Mouse (Mus musculus): Measurements from ENCODE around the gene Gm17364. TPM values are rescaled to one million over a fixed set of nuclear protein-coding genes. Genes with fewer than 3 reads are reported as not detected.
"Not testable (repeated sequence)": the region's sequence is repeated elsewhere in the genome, so short reads cannot be mapped to it uniquely, and the experiment has no call there.

Gm17364 gene
- total and polyA plus RNA-seq, 3 experiments = not detected

DNA sequence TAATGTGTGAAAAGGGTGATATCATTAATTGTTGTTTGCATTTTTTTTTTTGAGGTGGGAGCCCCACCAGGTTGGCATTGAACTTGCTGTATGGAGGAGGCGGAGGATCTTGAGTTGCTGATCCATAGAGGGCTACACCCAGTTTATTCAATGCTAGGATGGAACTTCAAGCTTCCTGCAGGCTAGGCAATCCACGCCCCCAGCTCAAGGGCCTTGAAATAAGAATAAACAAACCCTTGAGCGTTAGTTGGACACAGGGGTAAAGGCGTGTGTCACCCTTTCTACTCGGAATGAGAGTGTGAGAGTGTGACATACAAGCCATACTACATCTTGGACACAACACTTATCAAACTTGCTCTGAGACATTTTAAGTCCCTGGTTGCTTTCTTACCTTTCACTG lies 22.1 kb downstream of the Gm17364 start:
- peaks cover 0 to 8% of the 10 kb centered on the region in 2 experiments; a peak in 1 of 4 replicates for H3K4me1 ChIP-seq (ENCODE audit: control insufficient read depth in 1 of 2, insufficient read depth in 2 of 2, low read length in 2 of 2)
- no peak for TF ChIP-seq KAT2A (conservative IDR thresholded peaks at IDR 0.05; ENCODE audit: low read depth, low read length)
- TF ChIP-seq ELF1 (IDR thresholded peaks at IDR 0.05; ENCODE audit: low read depth, low read length) = no peak

DNA sequence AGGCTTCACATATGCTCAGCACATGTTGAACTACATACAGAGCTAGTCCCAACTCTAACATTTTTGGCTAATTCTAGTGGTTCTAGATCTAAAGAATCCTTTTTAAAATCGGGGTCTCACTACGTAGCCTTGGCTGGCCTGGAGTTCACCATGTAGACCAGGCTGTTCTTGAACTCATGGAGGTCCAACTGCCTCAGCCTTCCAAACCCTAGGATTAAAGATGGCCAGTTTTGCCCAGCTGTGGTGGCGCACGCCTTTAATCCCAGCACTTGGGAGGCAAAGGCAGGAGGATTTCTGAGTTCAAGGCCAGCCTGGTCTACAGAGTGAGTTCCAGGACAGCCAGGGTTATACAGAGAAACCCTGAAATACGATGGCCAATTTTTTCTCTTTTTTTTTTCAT lies 22.5 kb downstream of the Gm17364 start:
- H3K4me1 ChIP-seq (ENCODE audit: control insufficient read depth in 1 of 2, insufficient read depth in 2 of 2, low read length in 2 of 2); H3K27ac ChIP-seq (ENCODE audit: control insufficient read depth, low read depth, low read length); H3K9ac ChIP-seq (ENCODE audit: control insufficient read depth, low read depth, low read length, poor library complexity, severe bottlenecking); H3K36me3 ChIP-seq (ENCODE audit: control insufficient read depth in 1 of 2, insufficient read depth in 2 of 2, low read length in 2 of 2); H3K27me3 ChIP-seq (ENCODE audit: control insufficient read depth in 1 of 2, insufficient read depth in 2 of 2, low read length in 2 of 2); H3K9me3 ChIP-seq (replicated peaks; ENCODE audit: insufficient read depth, low read length): not testable (repeated sequence)
- peak; percentile 81 for TF ChIP-seq TBP (IDR thresholded peaks at IDR 0.05; ENCODE audit: low read depth, low read length)
- peak overlapping the region in 1 of 2 experiments; percentile 99; a peak in 2 of 4 replicates for H3K4me3 ChIP-seq (ENCODE audit: control insufficient read depth in 1 of 2, insufficient read depth in 1 of 2, low read depth in 2 of 2, low read length in 2 of 2)
- peak; percentile 20 for DNase-seq (ENCODE audit: low read depth, low spot score)
- peaks cover 16% of the 10 kb centered on the region for H3K79me2 ChIP-seq (ENCODE audit: control insufficient read depth, insufficient read depth, low read length, poor library complexity)

More for the DNA sequence above, 22.1 kb downstream of the Gm17364 start:
- no peak overlapping the region for H3K4me3 ChIP-seq (ENCODE audit: control insufficient read depth in 1 of 2, insufficient read depth in 1 of 2, low read depth in 2 of 2, low read length in 2 of 2)
- no peaks in the 10 kb centered on the region for H3K9me3 ChIP-seq (replicated peaks; ENCODE audit: insufficient read depth, low read length)
- H3K36me3 ChIP-seq (ENCODE audit: control insufficient read depth in 1 of 2, insufficient read depth in 2 of 2, low read length in 2 of 2) = peaks cover 0 to 8% of the 10 kb centered on the region in 2 experiments
- peak; percentile 14 for DNase-seq (ENCODE audit: low read depth, low spot score)
- H3K79me2 ChIP-seq (ENCODE audit: control insufficient read depth, insufficient read depth, low read length, poor library complexity) = peaks cover 16% of the 10 kb centered on the region
- H3K27ac ChIP-seq (ENCODE audit: control insufficient read depth, low read depth, low read length) = no peak overlapping the region
- no peak overlapping the region for H3K9ac ChIP-seq (ENCODE audit: control insufficient read depth, low read depth, low read length, poor library complexity, severe bottlenecking)
- no peaks in the 10 kb centered on the region for H3K27me3 ChIP-seq (ENCODE audit: control insufficient read depth in 1 of 2, insufficient read depth in 2 of 2, low read length in 2 of 2)

DNA sequence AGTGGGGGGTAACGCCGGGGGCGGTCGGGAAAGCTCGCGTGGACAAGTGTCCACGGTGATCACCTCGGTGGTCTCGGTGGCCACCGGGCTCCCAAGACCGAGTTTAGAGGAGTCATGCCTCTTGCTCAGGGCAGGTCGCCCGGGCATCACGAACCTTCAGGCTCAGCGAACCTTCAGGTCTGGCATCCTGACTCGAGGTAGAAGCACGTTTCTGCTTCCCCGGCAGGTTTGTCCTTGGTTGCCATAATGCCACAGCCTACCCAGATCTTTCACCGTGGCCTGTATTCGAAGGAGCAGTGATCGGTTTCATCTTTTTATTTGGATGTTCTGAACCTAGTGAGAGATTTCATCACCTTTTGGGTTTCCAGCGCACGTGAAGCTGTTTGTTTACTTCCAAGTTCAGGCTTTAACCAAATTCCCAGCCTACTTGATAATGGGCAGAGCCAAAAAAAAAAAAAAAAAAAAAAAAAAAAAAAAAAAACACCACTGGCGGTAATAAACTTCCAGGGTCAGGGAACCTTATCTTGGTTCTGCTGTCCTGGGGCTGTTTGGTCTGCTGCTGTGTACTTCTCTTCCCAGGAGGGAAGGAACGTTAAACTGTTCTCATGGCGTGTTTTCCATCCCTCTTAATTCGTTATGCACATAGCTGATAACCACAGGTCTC lies 23.3 kb downstream of the Gm17364 start:
- peak overlapping the region; percentile 93 to 99 for H3K4me3 ChIP-seq (ENCODE audit: control insufficient read depth in 1 of 2, insufficient read depth in 1 of 2, low read depth in 2 of 2, low read length in 2 of 2)
- H3K9me3 ChIP-seq (replicated peaks; ENCODE audit: insufficient read depth, low read length) = no peaks in the 10 kb centered on the region
- peak overlapping the region; percentile 66 for H3K27ac ChIP-seq (ENCODE audit: control insufficient read depth, low read depth, low read length)
- H3K36me3 ChIP-seq (ENCODE audit: control insufficient read depth in 1 of 2, insufficient read depth in 2 of 2, low read length in 2 of 2) = peaks cover 0 to 7% of the 10 kb centered on the region in 2 experiments
- peak overlapping the region; percentile 89 for H3K9ac ChIP-seq (ENCODE audit: control insufficient read depth, low read depth, low read length, poor library complexity, severe bottlenecking)
- H3K27me3 ChIP-seq (ENCODE audit: control insufficient read depth in 1 of 2, insufficient read depth in 2 of 2, low read length in 2 of 2) = no peaks in the 10 kb centered on the region
- peaks cover 15% of the 10 kb centered on the region for H3K79me2 ChIP-seq (ENCODE audit: control insufficient read depth, insufficient read depth, low read length, poor library complexity)
- DNase-seq (ENCODE audit: low read depth, low spot score) = peak; percentile 61
- peaks cover 0 to 8% of the 10 kb centered on the region in 2 experiments; a peak in 1 of 4 replicates for H3K4me1 ChIP-seq (ENCODE audit: control insufficient read depth in 1 of 2, insufficient read depth in 2 of 2, low read length in 2 of 2)
- TF ChIP-seq BHLHE40 (IDR thresholded peaks at IDR 0.05; ENCODE audit: borderline replicate concordance, low read depth, low read length) (peak; percentile 29; the same call in 1 of the 2 replicates), SIN3A (IDR thresholded peaks at IDR 0.05; ENCODE audit: low read length) (peak; percentile 59; the same call in 1 of the 2 replicates), MYC (IDR thresholded peaks at IDR 0.05; ENCODE audit: low read depth, low read length) (no peak), MXI1 (IDR thresholded peaks at IDR 0.05; ENCODE audit: low read depth, low read length) (peak; percentile 80; the same call in 1 of the 2 replicates), RCOR1 (IDR thresholded peaks at IDR 0.05; ENCODE audit: low read depth, low read length) (no peak), ELF1 (IDR thresholded peaks at IDR 0.05; ENCODE audit: low read depth, low read length) (no peak), TBP (IDR thresholded peaks at IDR 0.05; ENCODE audit: low read depth, low read length) (no peak), ZNF384 (IDR thresholded peaks at IDR 0.05; ENCODE audit: low read depth, low read length) (peak; percentile 95), ZC3H11A (IDR thresholded peaks at IDR 0.05; ENCODE audit: low read depth, low read length) (no peak), EP300 (IDR thresholded peaks at IDR 0.05; ENCODE audit: low read depth in 1 of 2, low read length in 2 of 2) (peak in 1 of 2 experiments; percentile 61; a peak in 2 of 4 replicates), HCFC1 (IDR thresholded peaks at IDR 0.05; ENCODE audit: low read depth, low read length) (no peak), GATA1 (IDR thresholded peaks at IDR 0.05; ENCODE audit: low read depth, low read length) (no peak), USF1 (IDR thresholded peaks at IDR 0.05; ENCODE audit: low read depth, low read length) (no peak), ZMIZ1 (IDR thresholded peaks at IDR 0.05; ENCODE audit: low read depth, low read length) (no peak), ZKSCAN1 (IDR thresholded peaks at IDR 0.05; ENCODE audit: low read depth, low read length) (no peak), CHD2 (IDR thresholded peaks at IDR 0.05; ENCODE audit: low read length) (no peak), USF2 (IDR thresholded peaks at IDR 0.05; ENCODE audit: borderline replicate concordance in 1 of 2, insufficient read depth in 1 of 2, low read depth in 1 of 2, low read length in 2 of 2) (no peak), ETS1 (IDR thresholded peaks at IDR 0.05; ENCODE audit: low read depth, low read length) (0 out of 2 replicates have a peak, but pooled peaks have one; percentile 31), MYB (IDR thresholded peaks at IDR 0.05; ENCODE audit: low read depth, low read length) (peak; percentile 73), TAL1 (IDR thresholded peaks at IDR 0.05; ENCODE audit: low read length) (no peak), MAX (IDR thresholded peaks at IDR 0.05; ENCODE audit: low read length) (peak; percentile 3), POLR2AphosphoS2 (IDR thresholded peaks at IDR 0.05; ENCODE audit: low read length) (no peak), JUND (IDR thresholded peaks at IDR 0.05; ENCODE audit: low read depth, low read length) (no peak), SMC3 (IDR thresholded peaks at IDR 0.05; ENCODE audit: low read depth, low read length) (no peak)
